Mouse (Mus musculus): ENCODE data around the gene Ly6g6f.
"Not testable (repeated sequence)": the region's sequence is repeated elsewhere in the genome, so short reads cannot be mapped to it uniquely, and the experiment has no call there.

Ly6g6f gene

GRCm38 (mm10) chr17:35085208-35085865 is at the start of gene Ly6g6f:
TSS of gene Ly6g6f (minus strand) at chr17:35085610.
- no peak for DNase-seq (ENCODE audit: low read depth, low spot score)

- peak; percentile 93 for DNase-seq (ENCODE audit: low read depth, low spot score)
Measured at GRCm38 (mm10) chr17:35134801-35135590, 49.6 kb upstream of the Ly6g6f start, which contains the start of gene Bag6. TSS of gene Bag6 (plus strand) at chr17:35135178.

GRCm38 (mm10) chr17:35133517-35133916 is 48.1 kb upstream of the Ly6g6f start:
- no peak for DNase-seq (ENCODE audit: low read depth, low spot score)

- DNase-seq (ENCODE audit: low read depth, low spot score) = no peak
Measured at GRCm38 (mm10) chr17:35132174-35132560, 46.8 kb upstream of the Ly6g6f start.

GRCm38 (mm10) chr17:35131500-35132173 is 46.2 kb upstream of the Ly6g6f start, which contains the start of gene Apom:
TSS of gene Apom (minus strand) at chr17:35132050.
- no peak for DNase-seq (ENCODE audit: low read depth, low spot score)

GRCm38 (mm10) chr17:35131038-35131437 is 45.6 kb upstream of the Ly6g6f start:
- no peak for DNase-seq (ENCODE audit: low read depth, low spot score)

- DNase-seq (ENCODE audit: low read depth, low spot score) = no peak
Measured at GRCm38 (mm10) chr17:35128996-35129395, 43.6 kb upstream of the Ly6g6f start.

- DNase-seq (ENCODE audit: low read depth, low spot score) = no peak
Measured at GRCm38 (mm10) chr17:35127017-35127416, 41.6 kb upstream of the Ly6g6f start.

GRCm38 (mm10) chr17:35126206-35126611 is 40.8 kb upstream of the Ly6g6f start, which contains the start of gene D17H6S53E:
TSS of gene D17H6S53E (plus strand) at chr17:35126373.
- no peak for DNase-seq (ENCODE audit: low read depth, low spot score)

GRCm38 (mm10) chr17:35125578-35125977 is 40.2 kb upstream of the Ly6g6f start:
- DNase-seq (ENCODE audit: low read depth, low spot score) = no peak

- DNase-seq (ENCODE audit: low read depth, low spot score) = no peak
Measured at GRCm38 (mm10) chr17:35125081-35125480, 39.7 kb upstream of the Ly6g6f start.

GRCm38 (mm10) chr17:35124261-35124896 is 39.0 kb upstream of the Ly6g6f start:
- not testable (repeated sequence) for DNase-seq (ENCODE audit: low read depth, low spot score)

- not testable (repeated sequence) for DNase-seq (ENCODE audit: low read depth, low spot score)
Measured at GRCm38 (mm10) chr17:35123287-35123686, 37.9 kb upstream of the Ly6g6f start.

GRCm38 (mm10) chr17:35121871-35122303 is 36.5 kb upstream of the Ly6g6f start, which contains the start of gene Csnk2b:
TSS of gene Csnk2b (minus strand) at chr17:35122053.
- DNase-seq (ENCODE audit: low read depth, low spot score) = peak; percentile 57

- DNase-seq (ENCODE audit: low read depth, low spot score) = peak; percentile 98
Measured at GRCm38 (mm10) chr17:35121143-35121799, 35.9 kb upstream of the Ly6g6f start, which contains the start of gene Gpank1. TSS of gene Gpank1 (plus strand) at chr17:35121455.

- no peak for DNase-seq (ENCODE audit: low read depth, low spot score)
Measured at GRCm38 (mm10) chr17:35120745-35121142, 35.3 kb upstream of the Ly6g6f start.

GRCm38 (mm10) chr17:35115046-35116019 is 29.9 kb upstream of the Ly6g6f start, which contains the start of gene Ly6g5b:
TSS of gene Ly6g5b (minus strand) at chr17:35115428.
- no peak for DNase-seq (ENCODE audit: low read depth, low spot score)

- DNase-seq (ENCODE audit: low read depth, low spot score) = no peak
Measured at GRCm38 (mm10) chr17:35111774-35112173, 26.4 kb upstream of the Ly6g6f start.

- DNase-seq (ENCODE audit: low read depth, low spot score) = no peak
Measured at GRCm38 (mm10) chr17:35108097-35108496, 22.7 kb upstream of the Ly6g6f start, which contains the start of gene Ly6g5c. TSS of gene Ly6g5c (plus strand) at chr17:35108279.

All from retina, postnatal 7 days (tissue).